Mouse (Mus musculus) megakaryocyte, embryonic 14.5 days (primary cell): ENCODE data around the gene Itpr1. TPM values are rescaled to one million over a fixed set of nuclear protein-coding genes. Genes with fewer than 3 reads are reported as not detected.

Source experiments
- H3K27me3 ChIP-seq: replicated peaks from 2 replicates; pipeline ENCODE3; 2012; ENCODE audit warnings: inconsistent platforms
- H3K36me3 ChIP-seq: replicated peaks from 2 replicates; pipeline ENCODE3; 2012; ENCODE audit warnings: low read length, inconsistent platforms, mixed read lengths
- H3K4me1 ChIP-seq: 2 replicates; pipeline ENCODE4 v1.6.1; 2012; ENCODE audit warnings: inconsistent platforms
- H3K4me3 ChIP-seq: replicated peaks from 2 replicates; pipeline ENCODE3; 2012; ENCODE audit warnings: moderate library complexity, mild to moderate bottlenecking, inconsistent platforms
- H3K9me3 ChIP-seq: 2 replicates; pipeline ENCODE4 v1.6.1; 2012; ENCODE audit warnings: inconsistent platforms
- FLI1 ChIP-seq: IDR thresholded peaks from 2 replicates; pipeline ENCODE4 v1.6.1; 2012; ENCODE audit warnings: low read length, inconsistent platforms, mixed read lengths
- GATA1 ChIP-seq: IDR thresholded peaks from 3 replicates; pipeline ENCODE4 v1.6.1; 2012; ENCODE audit warnings: mixed read lengths, low read length, inconsistent platforms, borderline replicate concordance
- polyA plus RNA-seq: library from polyadenylated mRNA; stranded (reverse); fragments of >175 nt; gene quantifications from 2 replicates; pipeline ENCODE4 v1.2.3, GENCODE M21; 2012; ENCODE audit warnings: low replicate concordance; ENCODE audit not compliant: insufficient read depth

Itpr1 gene
- polyA plus RNA-seq, 1 experiment: 8.3 TPM

DNA sequence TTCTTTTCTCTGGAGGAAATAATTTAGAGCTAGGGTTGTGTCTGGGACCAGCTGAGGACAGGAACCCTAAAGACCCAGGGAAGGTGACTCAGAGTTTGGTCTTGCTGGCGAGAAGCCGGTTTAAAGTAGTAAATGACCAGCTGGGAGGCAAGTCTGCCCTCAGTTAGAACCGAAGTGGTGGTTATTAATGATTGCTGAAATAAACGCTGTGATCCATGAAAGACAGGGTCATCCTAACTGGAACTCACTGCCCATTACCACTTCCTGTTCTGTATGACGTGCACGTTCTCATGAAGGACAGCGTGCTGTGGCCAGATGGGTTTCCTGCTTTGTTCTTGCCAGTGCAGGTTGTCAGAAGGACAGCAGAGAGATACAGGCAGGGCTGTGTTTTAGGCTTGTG, 232.1 kb downstream of the Itpr1 start:
- H3K4me3 ChIP-seq: peak overlapping the region; percentile 82
- H3K36me3 ChIP-seq: peaks cover 63% of the 10 kb centered on the region
- H3K4me1 ChIP-seq: peaks cover 74% of the 10 kb centered on the region
- TF ChIP-seq GATA1: no peak
- no peak for TF ChIP-seq FLI1
- H3K9me3 ChIP-seq: 0 out of 2 replicates have a peak, but pooled peaks cover 4% of the 10 kb centered on the region
- no peaks in the 10 kb centered on the region for H3K27me3 ChIP-seq

DNA sequence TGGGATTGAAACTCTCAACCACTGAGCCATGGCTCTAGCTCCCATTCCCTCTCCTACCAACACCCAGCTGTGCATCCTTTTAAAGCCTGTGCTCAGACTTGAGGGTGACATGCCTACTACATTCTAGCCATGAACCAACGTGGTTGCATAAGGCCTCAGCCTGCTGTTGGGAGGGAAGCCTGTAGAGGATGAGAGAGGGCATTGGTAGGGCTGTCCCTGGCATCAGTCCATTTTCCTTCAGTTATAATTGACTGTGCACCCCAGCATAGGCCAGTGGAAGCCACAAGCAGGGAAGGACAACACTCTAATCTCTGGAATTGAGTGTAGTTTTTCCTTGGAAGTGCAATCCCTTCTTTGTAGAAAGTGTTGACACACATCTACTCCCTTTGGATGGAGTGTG, 233.9 kb downstream of the Itpr1 start:
- TF ChIP-seq FLI1 (no peak), GATA1 (no peak)
- Histone ChIP-seq H3K9me3 (no peaks in the 10 kb centered on the region), H3K4me1 (peaks cover 92% of the 10 kb centered on the region), H3K27me3 (no peaks in the 10 kb centered on the region), H3K36me3 (peaks cover 54% of the 10 kb centered on the region), H3K4me3 (peak overlapping the region; percentile 48)

GRCm38 (mm10) chr6:108447179-108447845, 234.4 kb downstream of the Itpr1 start:
- peaks cover 52% of the 10 kb centered on the region for H3K36me3 ChIP-seq
- H3K9me3 ChIP-seq: no peaks in the 10 kb centered on the region
- no peaks in the 10 kb centered on the region for H3K27me3 ChIP-seq
- H3K4me3 ChIP-seq: no peak overlapping the region
- TF ChIP-seq GATA1 (no peak), FLI1 (no peak)
- H3K4me1 ChIP-seq: peaks cover 95% of the 10 kb centered on the region

GRCm38 (mm10) chr6:108448016-108448735, 235.3 kb downstream of the Itpr1 start:
- Histone ChIP-seq H3K36me3 (peaks cover 47% of the 10 kb centered on the region), H3K4me1 (peaks cover 93% of the 10 kb centered on the region), H3K4me3 (no peak overlapping the region), H3K27me3 (no peaks in the 10 kb centered on the region), H3K9me3 (no peaks in the 10 kb centered on the region)
- TF ChIP-seq FLI1 (no peak), GATA1 (no peak)

DNA sequence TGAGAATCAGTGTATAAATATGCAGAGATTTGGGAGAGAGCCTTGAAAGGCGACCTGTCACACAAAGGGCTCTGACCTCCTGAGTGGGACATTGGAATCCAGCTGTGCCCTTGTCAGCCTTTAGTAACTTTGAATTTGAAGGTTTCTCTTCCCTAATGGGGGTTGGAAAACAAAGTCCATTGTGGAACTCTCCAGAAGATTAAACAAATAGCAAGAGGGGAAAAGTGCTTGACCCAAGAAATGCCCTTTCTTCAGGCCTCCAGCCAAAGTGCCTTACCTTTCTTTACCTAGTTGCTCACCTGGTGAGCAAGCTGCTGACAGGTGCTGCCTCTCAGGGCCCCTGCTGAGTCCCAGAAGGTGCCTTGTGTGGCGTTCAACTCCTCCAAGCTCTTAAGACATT, 236.0 kb downstream of the Itpr1 start:
- TF ChIP-seq FLI1 (no peak), GATA1 (no peak)
- Histone ChIP-seq H3K4me1 (peaks cover 92% of the 10 kb centered on the region), H3K36me3 (peaks cover 50% of the 10 kb centered on the region), H3K27me3 (no peaks in the 10 kb centered on the region), H3K4me3 (no peak overlapping the region), H3K9me3 (no peaks in the 10 kb centered on the region)

GRCm38 (mm10) chr6:108451536-108451935, 238.6 kb downstream of the Itpr1 start:
- H3K27me3 ChIP-seq: no peaks in the 10 kb centered on the region
- TF ChIP-seq GATA1 (no peak), FLI1 (no peak)
- no peaks in the 10 kb centered on the region for H3K9me3 ChIP-seq
- H3K4me3 ChIP-seq: no peak overlapping the region
- H3K4me1 ChIP-seq: peaks cover 66% of the 10 kb centered on the region
- H3K36me3 ChIP-seq: peaks cover 56% of the 10 kb centered on the region

DNA sequence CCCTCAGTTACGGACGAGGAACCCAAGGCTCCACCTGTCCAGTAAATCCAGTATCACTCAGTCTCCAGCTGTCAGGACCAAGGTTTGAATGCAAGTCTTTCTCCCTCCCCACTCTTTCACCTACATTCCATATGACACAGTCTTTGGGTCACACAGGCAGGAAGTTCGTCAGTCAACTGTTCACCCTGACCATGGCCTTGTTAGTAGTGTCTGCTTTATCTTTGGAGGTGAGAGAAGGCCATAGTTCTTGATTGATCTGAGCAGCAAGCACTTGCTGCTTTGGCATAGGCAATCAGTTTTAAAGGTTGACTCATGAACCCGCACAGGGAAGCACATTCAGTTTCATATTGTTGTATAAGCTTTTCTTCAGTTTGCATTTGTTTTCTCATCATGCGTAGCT, 240.7 kb downstream of the Itpr1 start:
- H3K27me3 ChIP-seq: no peaks in the 10 kb centered on the region
- H3K4me3 ChIP-seq: no peak overlapping the region
- no peak for TF ChIP-seq FLI1
- TF ChIP-seq GATA1: no peak
- H3K9me3 ChIP-seq: no peaks in the 10 kb centered on the region
- peaks cover 57% of the 10 kb centered on the region for H3K4me1 ChIP-seq
- H3K36me3 ChIP-seq: peaks cover 50% of the 10 kb centered on the region

DNA sequence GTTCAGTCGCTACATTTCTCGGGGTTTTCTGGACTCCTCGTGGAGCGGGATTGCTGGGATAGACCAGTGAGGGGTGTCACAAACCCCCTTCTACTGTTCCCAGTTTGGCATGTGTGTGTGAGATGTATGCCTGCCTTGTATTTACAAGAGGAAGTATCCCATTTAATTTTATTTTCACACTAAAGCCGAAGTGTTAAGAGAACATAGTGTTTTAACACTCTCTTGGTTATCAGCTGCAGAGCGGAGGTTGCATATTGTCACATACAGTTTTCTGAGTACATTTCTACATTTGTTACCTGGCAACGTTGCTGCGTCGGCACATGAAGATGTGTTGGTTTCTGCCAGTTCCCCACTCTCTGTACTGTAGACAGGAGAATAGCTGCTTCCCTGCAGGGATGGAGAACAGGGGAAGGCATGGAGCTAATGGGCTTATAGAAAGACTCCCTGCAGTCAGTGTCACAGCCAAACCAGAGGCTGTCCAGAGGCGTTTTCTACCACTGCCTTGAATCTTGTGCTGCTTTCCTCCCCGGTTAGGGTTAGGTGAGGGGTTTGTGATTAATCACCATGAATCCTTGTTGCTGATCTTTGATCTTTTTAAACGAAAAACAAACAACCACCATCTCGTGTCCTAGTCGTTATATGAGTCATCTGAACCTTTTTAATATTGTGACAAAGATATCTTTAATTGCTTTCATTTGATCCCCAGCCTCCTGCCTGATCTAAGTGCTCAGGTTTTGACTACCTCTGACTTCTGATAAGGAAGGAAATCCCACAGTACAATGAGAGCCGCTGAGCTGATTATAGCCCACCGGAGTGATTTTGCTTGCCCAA, 241.4 kb downstream of the Itpr1 start:
- Histone ChIP-seq H3K36me3 (peaks cover 55% of the 10 kb centered on the region), H3K4me3 (no peak overlapping the region), H3K27me3 (peaks cover 1% of the 10 kb centered on the region), H3K4me1 (peaks cover 52% of the 10 kb centered on the region), H3K9me3 (no peaks in the 10 kb centered on the region)
- no peak for TF ChIP-seq GATA1
- no peak for TF ChIP-seq FLI1

DNA sequence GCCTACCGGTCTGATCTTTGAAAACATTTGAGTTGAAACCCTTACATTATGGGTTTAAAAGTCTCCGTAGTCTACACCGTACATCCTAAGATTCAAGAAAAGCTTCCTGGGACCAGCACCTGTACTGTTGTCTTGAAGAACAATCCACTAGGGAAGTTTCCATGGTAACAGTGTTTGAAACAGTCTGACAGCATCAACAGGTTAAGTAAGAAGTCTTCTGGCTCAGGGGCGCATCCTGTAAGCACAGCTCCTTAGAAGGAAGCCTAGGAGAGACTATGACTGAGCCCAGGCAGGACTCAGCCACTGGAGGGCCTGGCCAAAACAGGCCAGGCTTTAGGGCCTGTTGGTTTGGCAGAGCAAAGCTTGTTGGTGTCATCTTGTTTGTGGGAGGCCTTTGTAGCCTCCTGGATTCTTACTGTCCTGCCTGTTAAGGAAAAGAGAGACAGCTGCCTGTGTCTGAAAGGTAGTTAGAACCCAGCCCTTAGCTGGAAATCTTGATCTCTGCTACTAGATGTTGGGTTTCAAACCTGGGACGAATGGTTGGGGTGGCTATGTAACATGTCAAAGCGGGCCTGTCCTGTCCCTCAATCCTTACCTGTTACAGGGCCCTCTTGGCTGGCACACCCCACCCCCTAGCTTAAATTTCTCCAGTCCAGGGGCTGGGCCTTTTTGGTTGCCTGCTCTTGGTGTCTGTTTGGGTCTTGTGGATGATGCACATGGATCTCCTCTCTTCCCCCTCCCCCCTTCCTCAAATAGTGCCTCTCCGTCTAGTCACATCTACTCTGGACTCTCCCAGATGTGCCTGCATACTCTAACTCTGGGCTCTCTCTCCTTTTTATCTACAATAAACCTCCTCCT, 242.3 kb downstream of the Itpr1 start:
- peaks cover 1% of the 10 kb centered on the region for H3K27me3 ChIP-seq
- no peaks in the 10 kb centered on the region for H3K9me3 ChIP-seq
- peaks cover 52% of the 10 kb centered on the region for H3K36me3 ChIP-seq
- H3K4me3 ChIP-seq: no peak overlapping the region
- TF ChIP-seq FLI1 (no peak), GATA1 (no peak)
- peaks cover 42% of the 10 kb centered on the region for H3K4me1 ChIP-seq
